Mouse (Mus musculus): ENCODE data around the gene Trim63.

Trim63 gene

DNA sequence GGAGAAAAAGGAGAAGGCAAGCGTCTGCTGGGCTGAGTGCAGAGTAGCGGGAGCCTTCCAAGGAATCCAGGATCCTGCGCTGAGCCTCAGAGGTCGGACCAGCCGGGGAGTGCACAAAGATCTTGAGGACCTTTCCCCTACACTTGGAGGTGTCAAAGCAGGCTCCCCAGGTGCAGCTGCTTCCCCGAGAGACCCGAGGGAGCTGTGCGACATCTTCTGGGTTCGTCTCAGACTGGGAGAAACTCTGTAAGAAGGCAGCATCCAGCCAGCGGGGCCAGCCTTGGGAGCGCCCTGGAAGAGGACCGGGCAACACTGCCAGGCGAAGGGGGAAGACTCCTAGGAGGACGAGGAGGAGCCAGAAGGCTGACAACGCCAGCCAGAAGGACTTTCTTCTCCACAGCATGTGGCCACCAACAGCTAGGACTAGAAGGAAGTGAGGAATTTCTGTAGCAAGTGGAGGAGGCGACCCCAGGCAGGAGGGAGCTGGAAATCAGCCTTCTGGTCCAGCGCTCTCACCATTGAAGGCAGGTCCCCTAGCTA lies 56.5 kb downstream of the Trim63 start:
- DNase-seq: no peak

DNA sequence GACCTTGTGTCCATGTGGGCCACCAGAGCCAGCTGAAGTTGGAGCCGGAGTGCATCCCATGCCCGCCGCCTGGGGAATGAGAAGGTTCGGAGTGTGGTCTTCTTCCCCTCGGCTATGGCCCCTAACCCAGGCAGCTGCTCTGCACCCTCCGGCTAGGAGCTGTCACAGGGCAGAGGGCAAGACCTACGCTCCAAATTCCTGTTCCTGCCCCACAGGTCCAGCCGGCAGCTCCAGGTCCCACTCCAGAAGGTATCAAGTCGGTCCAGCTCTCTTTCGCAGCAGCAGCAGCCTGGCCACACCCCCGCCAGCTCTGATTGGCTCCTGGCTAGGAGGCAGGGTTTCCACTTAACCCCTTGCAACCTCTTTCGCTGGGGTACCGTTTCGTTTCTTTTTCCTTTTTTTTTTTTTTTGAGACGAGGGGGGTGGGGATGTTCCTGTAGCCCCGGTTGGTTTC lies 57.4 kb downstream of the Trim63 start:
- DNase-seq: peak; percentile 65

DNA sequence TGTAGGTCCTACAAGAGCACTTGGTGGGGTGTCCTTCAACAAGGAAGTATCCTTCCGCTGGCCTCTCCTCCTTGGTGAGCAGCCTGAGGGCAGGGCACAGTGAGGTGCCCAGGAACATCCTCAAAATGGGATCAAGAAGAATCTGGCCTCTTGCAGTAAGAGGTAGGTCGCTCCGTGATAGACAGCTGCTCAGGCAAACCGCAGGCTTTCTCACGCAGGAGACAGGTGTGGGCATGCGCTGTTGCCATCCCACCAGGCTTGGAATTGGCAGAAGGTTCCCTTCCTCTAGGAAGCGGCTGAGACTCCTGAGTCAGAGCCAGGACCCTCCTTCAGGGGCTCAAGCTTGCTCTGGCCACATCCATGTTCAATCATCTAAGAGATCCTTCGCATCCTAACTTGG lies 58.4 kb downstream of the Trim63 start:
- no peak for DNase-seq

DNA sequence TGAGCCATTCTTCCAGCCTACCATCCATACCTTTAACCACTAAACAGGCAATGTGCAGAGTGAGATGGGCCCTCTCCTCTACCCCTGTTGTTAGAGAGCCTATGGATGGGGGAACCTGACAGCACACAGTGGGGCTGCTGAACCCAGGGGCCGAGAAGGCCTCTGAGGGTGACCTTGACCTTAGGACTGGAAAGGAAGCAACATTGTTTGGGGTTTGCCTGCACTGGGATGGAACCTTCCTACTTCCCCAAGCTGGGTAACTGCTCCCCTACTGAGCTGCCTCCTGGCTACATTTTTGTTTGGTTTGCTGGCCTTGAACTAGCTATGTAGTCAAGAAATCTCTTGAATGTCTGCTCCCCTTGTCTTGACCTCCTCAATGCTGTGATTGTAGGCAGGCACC lies 59.4 kb downstream of the Trim63 start:
- no peak for DNase-seq

GRCm38 (mm10) chr4:134378089-134378615 lies 63.2 kb downstream of the Trim63 start:
- DNase-seq: no peak

All from liver (tissue).